Mouse (Mus musculus): ENCODE measurements around the gene Katna1. TPM values are rescaled to one million over a fixed set of nuclear protein-coding genes. Genes with fewer than 3 reads are reported as not detected.

Katna1 gene
- polyA plus RNA-seq, 1 experiment from 2014 or later, result 30.8 TPM

DNA sequence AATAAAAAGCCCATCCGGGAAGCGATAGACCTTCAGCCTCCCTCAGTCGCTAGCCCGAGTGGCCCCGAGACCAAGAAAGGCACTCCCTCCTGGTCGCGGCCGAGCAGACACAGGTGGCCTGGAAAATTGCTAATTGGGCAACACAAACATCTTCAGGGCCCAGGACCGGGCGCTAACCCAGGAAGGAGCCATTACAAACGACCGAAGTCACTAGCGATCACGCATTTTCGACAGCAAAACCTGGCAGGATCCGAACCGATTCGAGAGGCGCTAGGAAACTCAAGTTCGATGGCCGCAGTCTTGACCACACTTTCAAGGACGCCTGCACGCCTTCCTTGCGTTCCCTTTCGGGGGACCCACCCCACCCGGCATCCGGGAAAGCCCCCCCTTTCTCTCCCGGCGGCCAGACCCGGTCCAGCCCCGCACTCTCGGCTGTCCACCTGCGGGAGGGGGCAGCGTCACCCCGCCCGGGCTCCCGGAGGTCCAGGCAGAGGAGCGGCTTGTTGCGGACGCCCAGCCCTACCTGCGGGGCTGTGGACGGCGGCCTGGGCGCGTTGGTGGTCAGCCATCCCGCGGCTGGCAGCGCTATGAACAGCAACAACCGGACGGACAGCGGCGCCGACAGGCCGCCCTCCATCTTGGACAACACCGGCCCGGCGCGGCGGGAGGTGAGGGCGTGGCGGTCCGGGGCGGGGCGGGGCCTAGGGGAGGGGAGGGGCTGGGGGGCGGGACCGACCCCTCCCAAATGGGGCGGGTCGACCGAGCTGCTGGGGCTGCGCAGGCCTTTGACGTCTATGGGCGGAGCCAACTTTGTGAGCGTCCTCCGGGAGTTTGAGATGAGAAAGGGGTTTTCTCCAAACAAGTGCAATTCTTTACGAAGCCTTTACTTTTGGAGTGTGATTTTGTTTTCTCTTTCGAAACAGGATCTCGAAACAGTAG lies 54.7 kb downstream of the Katna1 start:
- under 1% methylated on average over 67 of the region's 77 CpGs for WGBS
- H3K4me3 ChIP-seq, result peak overlapping the region; percentile 99
- H3K4me2 ChIP-seq, result peak overlapping the region; percentile 78
- peak; percentile 96 for ATAC-seq (ENCODE audit: extremely low read depth, insufficient number of reproducible peaks, low FRiP score, low TSS enrichment)
- no peaks in the 10 kb centered on the region for H3K9me3 ChIP-seq
- H3K9ac ChIP-seq, result peak overlapping the region; percentile 94
- peak overlapping the region; percentile 76 for H3K27ac ChIP-seq (replicated peaks)
- H3K27me3 ChIP-seq (replicated peaks), result no peaks in the 10 kb centered on the region
- H3K4me1 ChIP-seq, result peaks cover 16% of the 10 kb centered on the region
- peaks cover 28% of the 10 kb centered on the region for H3K36me3 ChIP-seq

DNA sequence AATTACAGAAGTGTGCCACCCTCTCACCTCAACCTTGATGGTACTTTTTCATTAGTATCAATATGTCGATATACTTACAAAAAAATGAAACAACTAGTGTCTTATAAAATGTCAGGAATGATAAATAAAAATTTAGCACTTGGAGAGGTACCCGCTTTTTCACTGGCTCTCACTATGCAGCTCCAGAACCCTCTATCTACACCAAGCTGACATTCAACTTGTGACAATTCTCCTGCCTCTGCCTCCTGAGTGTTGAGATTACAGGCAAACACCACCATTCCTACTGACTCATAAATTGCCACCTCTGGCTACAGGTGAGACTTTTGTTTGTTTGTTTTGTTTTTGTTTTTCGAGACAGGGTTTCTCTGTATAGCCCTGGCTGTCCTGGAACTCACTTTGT lies 55.4 kb downstream of the Katna1 start:
- WGBS, result 48% methylated on average over 3 of the region's 3 CpGs
- H3K9ac ChIP-seq, result peak overlapping the region; percentile 74

DNA sequence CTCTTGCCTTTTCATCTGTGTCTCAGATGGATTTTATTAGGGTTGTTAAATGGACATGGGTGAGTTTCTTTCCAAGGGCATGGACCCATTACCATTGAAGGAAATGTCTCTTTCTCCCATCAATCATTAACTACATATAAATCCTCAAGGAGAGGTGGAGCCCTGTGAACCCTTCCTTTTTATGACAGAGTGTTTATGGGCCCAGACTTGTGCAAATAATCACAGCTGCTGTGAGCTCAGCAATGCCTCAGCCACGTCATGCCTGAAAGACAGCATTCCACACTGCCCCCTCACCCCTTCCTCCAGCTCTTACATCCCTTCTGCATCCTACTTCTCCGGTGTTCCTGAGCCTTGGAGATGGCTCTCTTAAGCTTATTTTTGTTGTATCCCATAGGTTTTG lies 61.5 kb downstream of the Katna1 start:
- Histone ChIP-seq H3K4me3 (no peak overlapping the region), H3K4me1 (peaks cover 8% of the 10 kb centered on the region), H3K9ac (no peak overlapping the region), H3K36me3 (peaks cover 18% of the 10 kb centered on the region), H3K27ac (replicated peaks) (no peak overlapping the region), H3K27me3 (replicated peaks) (no peaks in the 10 kb centered on the region), H3K9me3 (no peaks in the 10 kb centered on the region), H3K4me2 (no peak overlapping the region)
- 51% methylated on average over 2 of the region's 2 CpGs for WGBS
- ATAC-seq (ENCODE audit: extremely low read depth, insufficient number of reproducible peaks, low FRiP score, low TSS enrichment), result no peak

More for the DNA sequence above, 55.4 kb downstream of the Katna1 start:
- Histone ChIP-seq H3K4me2 (peak overlapping the region; percentile 78), H3K4me1 (peaks cover 16% of the 10 kb centered on the region), H3K9me3 (no peaks in the 10 kb centered on the region), H3K36me3 (peaks cover 21% of the 10 kb centered on the region), H3K4me3 (peak overlapping the region; percentile 99), H3K27me3 (replicated peaks) (no peaks in the 10 kb centered on the region), H3K27ac (replicated peaks) (0 out of 2 replicates have a peak overlapping the region, but pooled peaks have one; percentile 36)
- no peak for ATAC-seq (ENCODE audit: extremely low read depth, insufficient number of reproducible peaks, low FRiP score, low TSS enrichment)

DNA sequence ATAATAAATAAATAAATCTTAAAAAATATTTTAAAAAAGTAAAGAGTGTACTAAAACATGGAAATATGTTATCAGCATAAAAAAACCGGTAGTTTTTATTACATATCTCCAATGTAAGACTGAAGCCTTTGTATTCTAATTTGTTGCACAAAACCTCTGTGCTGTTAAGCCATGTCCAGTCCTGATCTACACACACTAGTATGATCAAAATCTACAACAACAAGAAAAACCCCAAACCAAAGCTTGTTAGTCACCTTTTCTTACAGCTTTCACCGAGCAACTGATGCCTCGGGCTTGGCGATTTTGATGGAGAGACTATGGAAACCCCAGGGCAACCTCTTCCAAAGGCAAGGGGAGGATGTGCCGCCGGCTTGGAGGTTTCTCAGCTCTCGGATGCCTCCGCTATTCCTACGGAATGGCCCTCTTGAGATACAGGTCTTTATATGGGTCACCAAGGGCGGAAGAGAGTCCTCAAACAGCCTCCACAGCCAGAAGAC lies 66.5 kb downstream of the Katna1 start:
- Histone ChIP-seq H3K27me3 (replicated peaks) (no peaks in the 10 kb centered on the region), H3K4me3 (peak overlapping the region; percentile 93), H3K27ac (replicated peaks) (peak overlapping the region; percentile 74), H3K36me3 (peaks cover 40% of the 10 kb centered on the region), H3K9me3 (no peaks in the 10 kb centered on the region), H3K9ac (peak overlapping the region; percentile 95), H3K4me1 (peaks cover 19% of the 10 kb centered on the region), H3K4me2 (peak overlapping the region; percentile 94)
- WGBS, result under 1% methylated on average over 10 of the region's 10 CpGs
- ATAC-seq (ENCODE audit: extremely low read depth, insufficient number of reproducible peaks, low FRiP score, low TSS enrichment), result no peak

- Histone ChIP-seq H3K9ac (peak within 1 kb of the TSS; percentile 95), H3K9me3 (no peaks in the 10 kb centered on the region), H3K36me3 (peaks cover 45% of the 10 kb centered on the region), H3K27me3 (replicated peaks) (no peaks in the 10 kb centered on the region), H3K27ac (replicated peaks) (peak within 1 kb of the TSS; percentile 74), H3K4me1 (peaks cover 19% of the 10 kb centered on the region), H3K4me2 (peak within 1 kb of the TSS; percentile 94), H3K4me3 (peak within 1 kb of the TSS; percentile 93)
- peak; percentile 85 for ATAC-seq (ENCODE audit: extremely low read depth, insufficient number of reproducible peaks, low FRiP score, low TSS enrichment)
- WGBS, result under 1% methylated on average over 52 of the region's 52 CpGs
Measured at GRCm38 (mm10) chr10:7792751-7793385, 67.1 kb downstream of the Katna1 start, which contains the start of the genes Ginm1 and Ppil4. Ginm1 (minus strand) TSS chr10:7792824. Ppil4 (plus strand) TSS chr10:7792891.

DNA sequence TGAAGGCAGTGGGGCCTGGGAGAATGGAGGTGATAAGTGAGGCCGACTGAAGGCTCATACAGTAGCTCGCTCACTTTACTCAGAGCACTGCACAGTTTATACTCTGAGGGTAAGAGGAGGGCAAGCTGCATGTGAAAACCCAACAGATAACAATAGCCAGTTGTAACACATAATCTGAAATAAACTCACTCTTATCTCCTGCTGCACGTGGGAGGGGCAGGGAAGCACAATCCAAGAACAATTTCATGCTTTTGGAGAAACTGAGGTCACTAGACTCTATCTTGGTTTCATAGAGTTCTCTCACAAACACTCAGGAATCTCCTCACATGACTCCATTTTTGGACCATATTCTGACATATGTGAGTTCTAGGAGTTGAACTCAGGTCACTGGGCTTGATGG lies 75.5 kb downstream of the Katna1 start:
- H3K27ac ChIP-seq (replicated peaks), result no peak overlapping the region
- H3K36me3 ChIP-seq, result peaks cover 96% of the 10 kb centered on the region
- WGBS, result 69% methylated on average over 3 of the region's 3 CpGs
- H3K27me3 ChIP-seq (replicated peaks), result no peaks in the 10 kb centered on the region
- H3K4me3 ChIP-seq, result no peak overlapping the region
- no peaks in the 10 kb centered on the region for H3K4me1 ChIP-seq
- no peaks in the 10 kb centered on the region for H3K9me3 ChIP-seq
- ATAC-seq (ENCODE audit: extremely low read depth, insufficient number of reproducible peaks, low FRiP score, low TSS enrichment), result no peak
- H3K9ac ChIP-seq, result no peak overlapping the region
- H3K4me2 ChIP-seq, result no peak overlapping the region

GRCm38 (mm10) chr10:7802519-7803140 lies 76.8 kb downstream of the Katna1 start:
- H3K4me1 ChIP-seq, result no peaks in the 10 kb centered on the region
- peaks cover 92% of the 10 kb centered on the region for H3K36me3 ChIP-seq
- no peak overlapping the region for H3K27ac ChIP-seq (replicated peaks)
- no peaks in the 10 kb centered on the region for H3K27me3 ChIP-seq (replicated peaks)
- no peak overlapping the region for H3K4me2 ChIP-seq
- H3K4me3 ChIP-seq, result no peak overlapping the region
- no peak overlapping the region for H3K9ac ChIP-seq
- WGBS, result 91% methylated on average over 2 of the region's 2 CpGs
- no peaks in the 10 kb centered on the region for H3K9me3 ChIP-seq
- ATAC-seq (ENCODE audit: extremely low read depth, insufficient number of reproducible peaks, low FRiP score, low TSS enrichment), result no peak

GRCm38 (mm10) chr10:7809937-7810336 lies 84.1 kb downstream of the Katna1 start:
- H3K4me2 ChIP-seq, result no peak overlapping the region
- no peak for ATAC-seq (ENCODE audit: extremely low read depth, insufficient number of reproducible peaks, low FRiP score, low TSS enrichment)
- H3K27ac ChIP-seq (replicated peaks), result no peak overlapping the region
- 43% methylated on average over 2 of the region's 2 CpGs for WGBS
- no peak overlapping the region for H3K9ac ChIP-seq
- peaks cover 6% of the 10 kb centered on the region; the same call in 1 of the 2 replicates for H3K4me1 ChIP-seq
- no peaks in the 10 kb centered on the region for H3K9me3 ChIP-seq
- peaks cover 85% of the 10 kb centered on the region for H3K36me3 ChIP-seq
- H3K4me3 ChIP-seq, result no peak overlapping the region
- H3K27me3 ChIP-seq (replicated peaks), result no peaks in the 10 kb centered on the region

Other genes with a start within 250 kb of the Katna1 start
- gene Lrp11, start 136.2 kb upstream of the Katna1 start, polyA plus RNA-seq (2015; fragmentation: Nextera tagmentation; extraction: Ambion mirVana), result 1.5 and 1.9 TPM in 2 replicates
- gene Nup43, start 58.5 kb upstream of the Katna1 start, polyA plus RNA-seq (2015; fragmentation: Nextera tagmentation; extraction: Ambion mirVana), result 36.6 and 41.3 TPM in 2 replicates
- gene Pcmt1, start 44.9 kb upstream of the Katna1 start, polyA plus RNA-seq (2015; fragmentation: Nextera tagmentation; extraction: Ambion mirVana), result 117 and 134 TPM in 2 replicates
- 3.0 and 3.1 TPM in 2 replicates for gene Lats1, start 44.8 kb upstream of the Katna1 start, polyA plus RNA-seq (2015; fragmentation: Nextera tagmentation; extraction: Ambion mirVana)
- 77.2 and 82.3 TPM in 2 replicates for gene Ginm1, start 66.8 kb downstream of the Katna1 start, polyA plus RNA-seq (2015; fragmentation: Nextera tagmentation; extraction: Ambion mirVana)
- gene Ppil4, start 66.9 kb downstream of the Katna1 start, polyA plus RNA-seq (2015; fragmentation: Nextera tagmentation; extraction: Ambion mirVana), result 25.6 and 26.7 TPM in 2 replicates
- 0.38 and 0.41 TPM in 2 replicates for gene Zc3h12d, start 106.5 kb downstream of the Katna1 start, polyA plus RNA-seq (2015; fragmentation: Nextera tagmentation; extraction: Ambion mirVana)
- 17.1 and 17.2 TPM in 2 replicates for gene Tab2, start 230.2 kb downstream of the Katna1 start, polyA plus RNA-seq (2015; fragmentation: Nextera tagmentation; extraction: Ambion mirVana)

Measured in heart, embryonic 13.5 days (tissue).